9 mouse cellular contexts compared by ENCODE assay signal in the genomic region with DNA sequence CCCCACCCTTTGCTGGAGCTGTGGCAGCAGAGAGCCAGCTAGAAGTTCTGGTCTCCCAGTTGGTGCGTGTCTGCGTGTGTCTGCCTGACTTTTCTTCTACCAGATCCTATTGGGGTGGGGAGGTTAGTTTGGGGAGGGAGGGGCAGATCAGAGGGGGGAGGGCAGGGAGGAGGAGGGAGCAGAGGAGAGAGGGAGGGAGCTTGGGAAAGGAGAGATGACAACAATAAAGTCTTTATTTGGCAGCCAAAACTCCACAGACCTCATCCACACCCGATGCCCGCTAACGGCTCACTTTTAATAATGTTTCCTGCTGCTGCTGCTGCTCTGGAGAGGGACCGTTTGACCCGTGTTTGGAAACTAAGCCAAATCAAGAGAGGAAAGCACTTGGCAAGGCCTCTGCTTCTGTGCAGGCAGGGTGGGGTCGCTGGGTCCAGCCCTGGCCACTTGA. TPM values are rescaled to one million over a fixed set of nuclear protein-coding genes. Genes with fewer than 3 reads are reported as not detected.
DNase-seq lines count a peak whose midpoint lies in the region; ATAC-seq and TF ChIP-seq lines count a peak whose summit lies in the region.
"Had no signal": no experiment of that assay in that cellular context is flagged by ENCODE, and none has a peak within 500 bp of the region (broad histone marks: within the 10 kb centered on the region; RNA-seq: fewer than 3 reads in every experiment).

Gene Prelp, minus strand, starts transcription at position 111 of the 448 bp plus-strand sequence.

- WGBS in large intestine, adult 2 months = 8% methylated on average over 8 of the region's 8 CpGs
- WGBS in midbrain, embryonic 16.5 days = 16% methylated on average over 8 of the region's 8 CpGs

- 0 out of 2 replicates have a peak, but pooled peaks have one; percentile 26 for TF ChIP-seq POLR2A in embryonic fibroblast, embryonic 13.5 days (IDR thresholded peaks at IDR 0.05; ENCODE audit: low read depth, low read length)

- no peak within 1 kb of the TSS for H3K4me2 ChIP-seq in midbrain, embryonic 16.5 days (ENCODE audit: low read length)

- no peak for TF ChIP-seq CTCF in embryonic fibroblast, embryonic 13.5 days (IDR thresholded peaks at IDR 0.05; ENCODE audit: borderline replicate concordance, insufficient read depth, low read length)

- no peak within 1 kb of the TSS for H3K4me3 ChIP-seq in embryonic fibroblast, embryonic 13.5 days (ENCODE audit: insufficient read depth, low read length)
- H3K4me3 ChIP-seq in midbrain, embryonic 16.5 days (ENCODE audit: low read depth, low read length) = no peak within 1 kb of the TSS
- H3K4me3 ChIP-seq: erythroblast, embryonic 14.5 days had no signal

- H3K27ac ChIP-seq in embryonic fibroblast, embryonic 13.5 days (ENCODE audit: insufficient read depth, low read length) = peak within 1 kb of the TSS; percentile 29; the same call in 1 of the 2 replicates
- peak within 1 kb of the TSS; percentile 19; the same call in 1 of the 2 replicates for H3K27ac ChIP-seq in midbrain, embryonic 16.5 days (ENCODE audit: low read length)

- no peak within 1 kb of the TSS for H3K9ac ChIP-seq in midbrain, embryonic 16.5 days (ENCODE audit: low read depth, low read length)

- 0 out of 2 replicates have a peak, but pooled peaks cover 2% of the 10 kb centered on the region for H3K27me3 ChIP-seq in midbrain, embryonic 16.5 days (ENCODE audit: control insufficient read depth, insufficient read depth, low read depth, low read length)

- no peaks in the 10 kb centered on the region for H3K9me3 ChIP-seq in midbrain, embryonic 16.5 days (replicated peaks; ENCODE audit: control insufficient read depth, low read length, poor library complexity, severe bottlenecking)

- peaks cover 6% of the 10 kb centered on the region; the same call in 1 of the 2 replicates for H3K4me1 ChIP-seq in embryonic fibroblast, embryonic 13.5 days (ENCODE audit: control insufficient read depth, insufficient read depth, low read length)
- H3K4me1 ChIP-seq in midbrain, embryonic 16.5 days (ENCODE audit: control insufficient read depth, insufficient read depth, low read length) = peaks cover 22% of the 10 kb centered on the region

- DNase-seq in layer of hippocampus, adult 8-10 months (ENCODE audit: low spot score in 2 of 2) = no peak
- DNase-seq in layer of hippocampus, postnatal 10 days (ENCODE audit: low spot score in 2 of 2) = no peak
- peak; percentile 82 for DNase-seq in heart, postnatal 10 days
- no peak for DNase-seq in large intestine, adult 2 months (ENCODE audit: low read depth, low spot score)
- no peak for DNase-seq in thymus, postnatal 10 days (ENCODE audit: low spot score in 2 of 2)
- DNase-seq in yolk sac, embryonic 10.5 days (ENCODE audit: low spot score) = no peak

- no peaks in the 10 kb centered on the region for H3K36me3 ChIP-seq in midbrain, embryonic 16.5 days (ENCODE audit: control insufficient read depth, insufficient read depth, low read length)

- ATAC-seq in midbrain, embryonic 16.5 days = no peak

- intact Hi-C loops in heart, postnatal 10 days (cut with DNase I) = no loop called here

RNA-seq across cellular contexts. Expression of gene Prelp, which starts in this region (rescaled TPM):
- 10 to 100 TPM; 18.3 to 22.9 (median 20.2) TPM for total RNA-seq in layer of hippocampus, adult 8-10 months (2022)
- total RNA-seq in layer of hippocampus, postnatal 10 days (2021) = 1 to 10 TPM; 4.1 to 4.6 TPM
- polyA plus RNA-seq in embryonic fibroblast, embryonic 13.5 days (2011; ENCODE audit: insufficient read length, low read depth, missing spikeins) = 28.4 and 42.1 TPM in 2 replicates
- total RNA-seq in heart, postnatal 10 days (2021) = 10 to 100 TPM; 27.2 TPM
- polyA plus RNA-seq in large intestine, adult 2 months (2012; rRNA removed) = 26.8 and 27.0 TPM in 2 replicates
- 8.1 and 9.1 TPM in 2 replicates for polyA plus RNA-seq in midbrain, embryonic 16.5 days (2015; fragmentation: Nextera tagmentation; extraction: Ambion mirVana)
- polyA plus RNA-seq: erythroblast, embryonic 14.5 days had no signal

Comparison
In these comparisons a context has a peak if more than half of its experiments do, and no peak if none do; other contexts are left out.
1. DNase-seq: peak in heart, postnatal 10 days (2 of 2); none in layer of hippocampus, adult 8-10 months (0 of 2), layer of hippocampus, postnatal 10 days (0 of 2), large intestine, adult 2 months (single experiment), thymus, postnatal 10 days (0 of 2) and yolk sac, embryonic 10.5 days (single experiment).